Mouse (Mus musculus): ENCODE measurements around the gene Hist1h4b. TPM values are rescaled to one million over a fixed set of nuclear protein-coding genes. Genes with fewer than 3 reads are reported as not detected.
"Not testable (repeated sequence)": the region's sequence is repeated elsewhere in the genome, so short reads cannot be mapped to it uniquely, and the experiment has no call there.

Gene Hist1h4b
- polyA plus RNA-seq, 1 experiment = 29.2 TPM

DNA sequence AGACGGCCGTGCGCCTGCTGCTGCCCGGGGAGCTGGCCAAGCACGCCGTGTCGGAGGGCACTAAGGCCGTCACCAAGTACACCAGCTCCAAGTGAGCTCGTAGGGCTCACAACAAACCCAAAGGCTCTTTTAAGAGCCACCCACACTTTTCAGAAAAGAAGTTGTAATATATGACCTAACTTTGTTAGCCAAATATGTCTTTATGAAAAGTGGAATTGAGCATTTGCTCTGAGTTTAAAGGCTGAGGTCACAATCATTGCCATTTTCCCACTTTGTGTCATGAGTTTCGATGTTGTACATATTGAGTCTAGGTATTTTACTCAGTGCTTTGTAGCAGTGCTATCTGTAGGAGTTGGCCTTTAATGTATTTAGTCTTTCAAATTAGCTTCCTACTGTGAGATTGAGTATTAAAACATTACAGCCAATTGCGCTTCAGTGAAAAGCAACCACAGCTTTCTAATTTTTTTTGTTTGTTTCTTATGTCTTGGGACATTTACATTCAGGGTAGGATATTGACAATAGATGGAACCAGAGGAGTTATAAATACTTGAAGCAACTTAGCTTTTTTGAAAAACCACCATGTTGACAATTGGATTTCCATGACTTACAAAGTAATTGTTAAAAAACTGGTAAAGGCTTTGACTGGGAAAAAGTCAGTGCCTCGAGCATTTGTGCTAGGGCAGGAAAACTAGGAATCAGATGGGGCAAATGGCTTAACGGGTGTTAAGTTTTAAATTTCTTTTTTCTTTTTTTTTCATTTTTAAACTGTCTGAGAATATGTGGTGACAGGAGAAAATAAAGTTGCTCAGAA, 9.5 kb upstream of the Hist1h4b start:
- Histone ChIP-seq H3K4me3 (ENCODE audit: low read depth, low read length) (peak overlapping the region; percentile 31), H3K27ac (ENCODE audit: insufficient read depth, low read length) (peak overlapping the region; percentile 81), H3K4me1 (ENCODE audit: control insufficient read depth, insufficient read depth, low read length) (peaks cover 2% of the 10 kb centered on the region), H3K9ac (ENCODE audit: low read depth, poor library complexity, severe bottlenecking) (peak overlapping the region; percentile 86), H3K9me3 (replicated peaks; ENCODE audit: control insufficient read depth, insufficient read depth, low read length, poor library complexity, severe bottlenecking) (no peaks in the 10 kb centered on the region), H3K27me3 (ENCODE audit: control insufficient read depth, insufficient read depth, low read length, poor library complexity, severe bottlenecking) (no peaks in the 10 kb centered on the region), H3K36me3 (ENCODE audit: control insufficient read depth, insufficient read depth, low read length, poor library complexity, severe bottlenecking) (no peaks in the 10 kb centered on the region)
- TF ChIP-seq EP300 (IDR thresholded peaks at IDR 0.05; ENCODE audit: insufficient read depth, low read depth, low read length) = no peak
- TF ChIP-seq CTCF (IDR thresholded peaks at IDR 0.05; ENCODE audit: low read depth, low read length) = no peak
- TF ChIP-seq POLR2A (IDR thresholded peaks at IDR 0.05; ENCODE audit: insufficient read depth, low read length) = no peak

- Histone ChIP-seq H3K27me3 (ENCODE audit: control insufficient read depth, insufficient read depth, low read length, poor library complexity, severe bottlenecking) (no peaks in the 10 kb centered on the region), H3K9ac (ENCODE audit: low read depth, poor library complexity, severe bottlenecking) (peak overlapping the region; percentile 86), H3K27ac (ENCODE audit: insufficient read depth, low read length) (peak overlapping the region; percentile 93), H3K4me3 (ENCODE audit: low read depth, low read length) (no peak overlapping the region), H3K36me3 (ENCODE audit: control insufficient read depth, insufficient read depth, low read length, poor library complexity, severe bottlenecking) (no peaks in the 10 kb centered on the region), H3K4me1 (ENCODE audit: control insufficient read depth, insufficient read depth, low read length) (peaks cover 2% of the 10 kb centered on the region), H3K9me3 (replicated peaks; ENCODE audit: control insufficient read depth, insufficient read depth, low read length, poor library complexity, severe bottlenecking) (no peaks in the 10 kb centered on the region)
- TF ChIP-seq CTCF (IDR thresholded peaks at IDR 0.05; ENCODE audit: low read depth, low read length) (no peak), POLR2A (IDR thresholded peaks at IDR 0.05; ENCODE audit: insufficient read depth, low read length) (no peak), EP300 (IDR thresholded peaks at IDR 0.05; ENCODE audit: insufficient read depth, low read depth, low read length) (no peak)
These were observed 8.9 kb upstream of the Hist1h4b start for GRCm38 (mm10) chr13:23747892-23748288.

- Histone ChIP-seq H3K4me3 (ENCODE audit: low read depth, low read length) (no peak overlapping the region), H3K4me1 (ENCODE audit: control insufficient read depth, insufficient read depth, low read length) (peaks cover 2% of the 10 kb centered on the region), H3K9me3 (replicated peaks; ENCODE audit: control insufficient read depth, insufficient read depth, low read length, poor library complexity, severe bottlenecking) (no peaks in the 10 kb centered on the region), H3K27me3 (ENCODE audit: control insufficient read depth, insufficient read depth, low read length, poor library complexity, severe bottlenecking) (no peaks in the 10 kb centered on the region), H3K9ac (ENCODE audit: low read depth, poor library complexity, severe bottlenecking) (no peak overlapping the region), H3K36me3 (ENCODE audit: control insufficient read depth, insufficient read depth, low read length, poor library complexity, severe bottlenecking) (no peaks in the 10 kb centered on the region), H3K27ac (ENCODE audit: insufficient read depth, low read length) (peak overlapping the region; percentile 41)
- TF ChIP-seq EP300 (IDR thresholded peaks at IDR 0.05; ENCODE audit: insufficient read depth, low read depth, low read length) (no peak), POLR2A (IDR thresholded peaks at IDR 0.05; ENCODE audit: insufficient read depth, low read length) (no peak), CTCF (IDR thresholded peaks at IDR 0.05; ENCODE audit: low read depth, low read length) (no peak)
These were observed 7.2 kb upstream of the Hist1h4b start for GRCm38 (mm10) chr13:23749563-23750121.

- peak within 1 kb of the TSS; percentile 68 for H3K4me3 ChIP-seq (ENCODE audit: low read depth, low read length)
- H3K9ac ChIP-seq (ENCODE audit: low read depth, poor library complexity, severe bottlenecking) = peak within 1 kb of the TSS; percentile 91
- TF ChIP-seq POLR2A (IDR thresholded peaks at IDR 0.05; ENCODE audit: insufficient read depth, low read length) (peak; percentile 80), EP300 (IDR thresholded peaks at IDR 0.05; ENCODE audit: insufficient read depth, low read depth, low read length) (0 out of 2 replicates have a peak, but pooled peaks have one; percentile 31)
- not testable (repeated sequence) for H3K9me3 ChIP-seq (replicated peaks; ENCODE audit: control insufficient read depth, insufficient read depth, low read length, poor library complexity, severe bottlenecking); H3K36me3 ChIP-seq (ENCODE audit: control insufficient read depth, insufficient read depth, low read length, poor library complexity, severe bottlenecking); H3K27me3 ChIP-seq (ENCODE audit: control insufficient read depth, insufficient read depth, low read length, poor library complexity, severe bottlenecking); H3K4me1 ChIP-seq (ENCODE audit: control insufficient read depth, insufficient read depth, low read length)
- peak within 1 kb of the TSS; percentile 95 for H3K27ac ChIP-seq (ENCODE audit: insufficient read depth, low read length)
These were observed 5.9 kb upstream of the Hist1h4b start, which contains the start of gene Hist1h2ab for GRCm38 (mm10) chr13:23750839-23751477. TSS of gene Hist1h2ab (plus strand) at chr13:23751126.

GRCm38 (mm10) chr13:23751478-23751956, 5.3 kb upstream of the Hist1h4b start:
- Histone ChIP-seq H3K9me3 (replicated peaks; ENCODE audit: control insufficient read depth, insufficient read depth, low read length, poor library complexity, severe bottlenecking) (no peaks in the 10 kb centered on the region), H3K27me3 (ENCODE audit: control insufficient read depth, insufficient read depth, low read length, poor library complexity, severe bottlenecking) (no peaks in the 10 kb centered on the region), H3K27ac (ENCODE audit: insufficient read depth, low read length) (peak overlapping the region; percentile 95), H3K36me3 (ENCODE audit: control insufficient read depth, insufficient read depth, low read length, poor library complexity, severe bottlenecking) (no peaks in the 10 kb centered on the region), H3K4me1 (ENCODE audit: control insufficient read depth, insufficient read depth, low read length) (peaks cover 2% of the 10 kb centered on the region), H3K4me3 (ENCODE audit: low read depth, low read length) (peak overlapping the region; percentile 68), H3K9ac (ENCODE audit: low read depth, poor library complexity, severe bottlenecking) (peak overlapping the region; percentile 91)
- TF ChIP-seq CTCF (IDR thresholded peaks at IDR 0.05; ENCODE audit: low read depth, low read length) = no peak
- TF ChIP-seq POLR2A (IDR thresholded peaks at IDR 0.05; ENCODE audit: insufficient read depth, low read length) = no peak
- TF ChIP-seq EP300 (IDR thresholded peaks at IDR 0.05; ENCODE audit: insufficient read depth, low read depth, low read length) = no peak

Measured in ES-Bruce4 (cell line).